Mouse (Mus musculus) right cerebral cortex, postnatal 14 days (tissue): ENCODE measurements at regions not wholly inside any gene's neighbourhood (a gene's known extent, or its start where the extent isn't known, plus 50 kb on each side); places are given as distances from the start of the nearest gene placed in this dataset.
"Not testable (repeated sequence)": the region's sequence is repeated elsewhere in the genome, so short reads cannot be mapped to it uniquely, and the experiment has no call there.

Experiments
- DNase-seq: peaks from one replicate; pipeline ENCODE4 v3.0.0; 2022

- not testable (repeated sequence) for DNase-seq
These were observed 1191.1 kb upstream of the 1700008P02Rik start for GRCm38 (mm10) chr3:7811301-7811700.

GRCm38 (mm10) chr3:7805121-7805520 lies 1184.9 kb upstream of the 1700008P02Rik start:
- DNase-seq = not testable (repeated sequence)

DNA sequence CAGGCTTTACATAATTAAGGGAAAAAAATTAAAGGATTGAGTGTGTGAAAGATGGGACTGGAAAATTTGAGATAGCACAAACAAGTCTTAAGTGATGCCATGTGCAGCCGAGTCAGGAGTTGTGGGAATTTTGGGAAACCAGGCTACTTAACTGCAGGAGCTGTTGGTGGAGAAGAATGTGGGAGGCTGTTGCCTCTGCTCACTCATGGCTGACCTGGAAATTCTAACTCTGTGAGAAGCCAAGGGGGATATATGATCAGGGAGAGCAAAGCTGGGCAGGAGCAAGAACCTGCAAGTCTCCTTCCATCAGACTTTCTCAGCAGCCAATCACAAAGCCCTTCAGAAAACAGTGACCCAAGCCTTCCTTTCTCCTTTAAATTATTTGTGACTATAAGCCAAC lies 1184.0 kb upstream of the 1700008P02Rik start:
- no peak for DNase-seq

- no peak for DNase-seq
These were observed 1179.2 kb upstream of the 1700008P02Rik start for GRCm38 (mm10) chr3:7799486-7799885.

GRCm38 (mm10) chr3:7787665-7788064 lies 1167.4 kb upstream of the 1700008P02Rik start:
- DNase-seq = peak; percentile 7

DNA sequence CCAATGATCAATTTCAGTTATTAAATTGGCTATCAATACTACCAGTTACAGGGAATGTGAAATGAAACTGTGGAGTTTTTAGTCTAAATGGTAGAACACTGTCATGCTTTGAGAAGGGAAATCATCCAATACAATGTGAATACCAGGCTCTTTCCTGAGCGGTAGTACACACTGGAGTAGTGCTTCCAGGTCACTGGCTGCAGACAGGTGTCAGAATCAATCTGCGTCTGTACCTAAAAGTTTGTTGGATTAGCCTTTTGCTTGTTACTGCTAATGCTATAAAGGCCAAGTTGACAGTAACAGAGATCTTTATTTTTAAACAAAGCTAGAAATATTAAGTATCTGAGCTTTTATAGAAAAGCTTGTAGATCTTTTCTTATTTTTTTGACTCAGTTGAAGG lies 1164.9 kb upstream of the 1700008P02Rik start:
- no peak for DNase-seq

DNA sequence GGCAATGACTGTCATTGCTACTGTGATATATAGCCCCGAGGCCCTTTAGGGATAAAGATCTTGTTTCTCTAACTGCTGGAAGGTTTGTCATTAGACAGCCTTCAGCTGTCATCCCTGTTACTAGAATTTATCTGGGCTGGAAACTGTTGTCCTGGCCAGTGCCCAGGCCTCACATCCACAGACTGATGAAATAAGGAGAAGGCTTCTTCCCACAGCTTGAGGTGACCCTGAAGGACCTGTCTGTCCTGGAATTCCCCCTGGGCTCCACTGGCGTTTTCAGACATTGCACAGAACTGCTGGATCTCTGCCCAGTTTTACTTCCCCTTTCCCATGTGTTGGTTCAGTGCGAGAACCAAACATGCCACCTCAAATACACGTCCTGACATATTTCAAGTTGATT lies 1135.2 kb upstream of the 1700008P02Rik start:
- no peak for DNase-seq

- DNase-seq = no peak
These were observed 1093.5 kb upstream of the 1700008P02Rik start for GRCm38 (mm10) chr3:7713741-7714140.

DNA sequence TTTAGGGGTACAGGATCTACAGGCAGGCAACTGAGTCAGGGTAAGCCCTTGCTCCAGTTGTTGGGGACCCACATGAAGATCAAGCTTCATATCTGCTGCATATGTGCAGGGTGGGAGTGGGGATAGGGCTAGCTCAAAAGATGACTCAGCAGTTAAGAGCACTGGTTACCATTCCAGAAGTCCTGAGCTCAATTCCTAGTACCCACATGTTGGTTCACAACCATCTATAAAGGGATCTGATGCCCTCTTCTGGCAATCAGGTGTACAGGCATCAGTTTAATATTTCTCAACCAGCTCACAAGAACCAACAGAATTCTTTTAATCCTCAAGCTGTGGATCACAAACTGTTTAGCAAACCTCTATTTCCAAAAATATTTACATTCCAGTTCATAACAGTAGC lies 1092.9 kb upstream of the 1700008P02Rik start:
- DNase-seq = no peak

DNA sequence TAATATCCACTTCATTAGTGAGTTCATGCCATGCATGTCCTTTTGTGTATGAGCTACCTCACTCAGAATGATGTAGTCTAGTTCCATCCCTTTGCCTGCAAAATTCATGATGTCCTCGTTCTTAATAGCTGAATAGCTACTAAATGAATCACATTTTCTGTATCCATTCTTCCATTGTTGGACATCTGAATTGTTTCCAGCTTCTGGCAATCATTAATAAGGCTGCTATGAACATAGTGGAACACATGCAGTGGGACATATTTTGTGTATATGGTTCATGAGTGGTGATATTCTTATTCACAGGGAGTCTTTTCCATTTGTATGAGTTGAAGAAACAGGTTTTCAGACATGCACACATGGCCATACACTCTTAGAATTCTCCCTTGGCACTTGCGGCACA lies 1092.2 kb upstream of the 1700008P02Rik start:
- DNase-seq = no peak

DNA sequence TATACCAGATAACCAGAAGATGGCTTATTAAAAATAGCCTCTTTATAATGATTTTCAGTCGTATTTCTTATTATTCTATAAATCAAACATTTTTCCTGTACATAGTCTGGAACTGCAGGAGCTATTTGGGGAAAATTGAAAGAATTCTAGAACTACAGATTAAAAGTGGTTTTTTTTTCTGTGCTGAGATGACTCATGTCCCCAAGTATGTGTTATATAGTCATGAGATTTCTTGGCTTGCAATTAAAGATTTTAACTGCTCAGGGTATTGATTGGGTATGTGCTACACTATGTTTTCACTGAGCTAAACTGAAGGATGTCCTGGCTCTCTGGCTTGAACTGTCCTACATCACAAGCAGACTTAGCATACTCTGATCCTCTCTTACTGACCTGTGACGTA lies 1088.4 kb upstream of the 1700008P02Rik start:
- DNase-seq = no peak

DNA sequence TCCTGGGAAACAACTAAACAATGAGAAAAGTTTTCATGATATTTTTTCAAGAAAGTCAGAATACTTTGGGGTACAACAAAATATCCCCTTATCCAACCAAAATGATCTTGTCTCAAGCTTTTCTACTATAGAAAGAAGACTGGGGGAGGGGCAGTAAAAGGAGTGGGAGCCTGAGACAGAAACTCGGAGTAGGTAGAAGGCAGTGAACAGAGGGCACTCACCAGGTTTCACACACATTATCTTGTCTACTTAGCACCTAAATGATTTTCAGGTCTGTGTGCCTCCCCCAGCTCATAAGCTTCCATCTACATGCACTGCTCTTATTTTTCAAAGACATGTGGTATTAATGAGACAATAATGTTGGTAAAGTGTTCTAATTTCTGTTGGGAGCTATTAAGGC lies 1063.3 kb upstream of the 1700008P02Rik start:
- no peak for DNase-seq

DNA sequence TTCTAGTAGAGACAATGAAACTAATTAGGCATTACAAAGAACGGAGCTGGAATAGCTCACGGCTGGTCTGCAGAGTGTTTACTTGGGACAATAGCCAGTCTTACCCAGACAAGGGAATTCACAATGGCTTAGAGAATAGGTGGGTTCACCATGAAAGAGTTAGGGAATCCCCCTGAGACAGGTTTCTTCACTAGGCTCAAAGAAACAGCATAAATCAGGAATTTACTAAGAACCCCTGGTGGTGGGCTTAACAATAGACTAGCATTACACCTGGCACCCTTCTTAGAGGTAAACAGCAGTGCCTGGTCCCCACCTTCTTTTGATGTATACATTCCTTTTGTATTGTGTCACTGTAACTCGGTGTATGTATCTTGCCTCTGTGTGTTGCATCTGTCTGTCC lies 1062.6 kb upstream of the 1700008P02Rik start:
- not testable (repeated sequence) for DNase-seq

DNA sequence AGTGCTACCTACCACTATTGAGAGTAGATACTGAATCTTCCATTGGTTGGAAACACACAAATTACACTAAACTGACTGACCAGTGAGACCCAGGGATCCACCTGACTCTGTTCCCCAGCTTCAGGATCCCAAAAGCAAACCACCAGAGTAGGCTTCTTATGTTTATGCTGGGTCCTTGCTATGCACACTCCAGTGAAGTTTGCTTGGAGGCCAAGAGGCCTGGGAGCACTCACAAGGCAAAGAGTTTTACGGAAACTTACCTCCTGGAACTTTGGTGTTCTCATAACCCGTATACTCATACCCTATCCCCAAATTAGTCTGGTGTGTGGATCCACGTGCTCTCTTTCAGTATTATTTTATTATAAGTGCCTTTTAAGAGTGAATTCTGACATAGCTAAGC lies 1062.1 kb upstream of the 1700008P02Rik start:
- DNase-seq = no peak

DNA sequence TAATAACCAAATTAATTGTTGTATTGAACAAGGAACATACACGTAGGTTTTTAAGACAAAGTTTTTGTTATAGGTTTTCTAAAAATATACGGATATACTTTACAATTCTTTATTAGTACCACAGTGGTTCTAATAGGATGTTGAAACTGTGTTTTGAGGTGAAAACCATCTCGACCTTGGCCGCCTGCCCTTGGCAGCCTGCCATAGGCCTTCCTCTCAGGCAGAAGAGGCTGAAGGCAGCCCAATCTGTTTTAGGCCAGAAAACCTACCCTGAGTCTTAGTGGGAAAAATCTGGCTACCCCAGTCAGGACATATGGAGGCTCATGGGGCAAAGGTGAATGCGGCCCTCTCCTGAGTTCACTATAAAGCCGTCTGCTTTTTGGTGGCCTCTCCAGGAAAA lies 1049.7 kb upstream of the 1700008P02Rik start:
- no peak for DNase-seq

DNA sequence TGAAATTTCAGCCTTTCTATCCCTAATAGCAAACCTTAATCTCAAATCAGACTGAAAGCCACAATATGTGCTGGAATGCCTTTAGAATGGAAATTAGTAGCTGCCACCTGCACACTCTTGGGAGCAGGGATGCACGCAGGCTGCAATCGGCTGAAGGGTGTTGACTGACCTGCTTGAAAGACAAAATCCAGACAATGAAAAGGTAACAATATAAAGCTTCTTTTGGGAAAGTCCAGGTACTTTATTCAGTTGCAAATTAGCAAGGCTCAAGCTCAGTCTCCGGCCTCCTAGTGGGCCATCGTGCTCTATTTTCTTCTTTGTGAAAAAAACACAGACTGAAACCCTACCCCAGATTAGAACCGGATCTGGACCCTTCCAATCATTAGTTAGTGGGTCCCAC lies 1047.6 kb upstream of the 1700008P02Rik start:
- DNase-seq = not testable (repeated sequence)

- DNase-seq = not testable (repeated sequence)
These were observed 1046.3 kb upstream of the 1700008P02Rik start for GRCm38 (mm10) chr3:7666391-7667142.
